Mouse (Mus musculus): ENCODE results near the gene Gdi1. TPM values are rescaled to one million over a fixed set of nuclear protein-coding genes. Genes with fewer than 3 reads are reported as not detected.

The Gdi1 gene
- polyA plus RNA-seq, 1 experiment from 2014 or later = 512 TPM

GRCm38 (mm10) chrX:74281041-74281731 is 23.6 kb upstream of the Gdi1 start:
- Histone ChIP-seq H3K27ac (ENCODE audit: low read depth, low read length) (no peak overlapping the region), H3K9ac (ENCODE audit: low read length) (peak overlapping the region; percentile 49), H3K36me3 (ENCODE audit: control insufficient read depth, insufficient read depth, low read length) (no peaks in the 10 kb centered on the region), H3K4me2 (ENCODE audit: low read depth) (peak overlapping the region; percentile 65), H3K4me1 (ENCODE audit: control insufficient read depth, insufficient read depth, low read length) (no peaks in the 10 kb centered on the region; the same call in 1 of the 2 replicates), H3K4me3 (ENCODE audit: low read depth, low read length) (peak overlapping the region; percentile 57), H3K27me3 (ENCODE audit: control insufficient read depth, insufficient read depth, low read length) (no peaks in the 10 kb centered on the region), H3K9me3 (ENCODE audit: control insufficient read depth, low read length) (no peaks in the 10 kb centered on the region)
- DNase-seq (ENCODE audit: low spot score) (no peak), ATAC-seq (ENCODE audit: insufficient read depth, low FRiP score, low TSS enrichment) (no peak)
- WGBS = 10% methylated on average over 13 of the region's 14 CpGs

- Histone ChIP-seq H3K27ac (ENCODE audit: low read depth, low read length) (0 out of 2 replicates have a peak within 1 kb of the TSS, but pooled peaks have one; percentile 3), H3K27me3 (ENCODE audit: control insufficient read depth, insufficient read depth, low read length) (no peaks in the 10 kb centered on the region), H3K4me3 (ENCODE audit: low read depth, low read length) (peak within 1 kb of the TSS; percentile 57), H3K4me2 (ENCODE audit: low read depth) (peak within 1 kb of the TSS; percentile 65), H3K9ac (ENCODE audit: low read length) (peak within 1 kb of the TSS; percentile 71), H3K4me1 (ENCODE audit: control insufficient read depth, insufficient read depth, low read length) (no peaks in the 10 kb centered on the region; the same call in 1 of the 2 replicates), H3K36me3 (ENCODE audit: control insufficient read depth, insufficient read depth, low read length) (no peaks in the 10 kb centered on the region), H3K9me3 (ENCODE audit: control insufficient read depth, low read length) (no peaks in the 10 kb centered on the region)
- ATAC-seq (ENCODE audit: insufficient read depth, low FRiP score, low TSS enrichment) (peak; percentile 66), DNase-seq (ENCODE audit: low spot score) (peak; percentile 56)
- WGBS = 13% methylated on average over 16 of the region's 16 CpGs
Observed at GRCm38 (mm10) chrX:74281732-74282394, 22.9 kb upstream of the Gdi1 start, which contains the start of the genes Taz and Dnase1l1. Gene Taz (plus strand): TSS chrX:74281912. Gene Dnase1l1 (minus strand): TSS chrX:74282337.

GRCm38 (mm10) chrX:74282395-74283091 is 22.3 kb upstream of the Gdi1 start:
- DNase-seq (ENCODE audit: low spot score) (peak; percentile 80), ATAC-seq (ENCODE audit: insufficient read depth, low FRiP score, low TSS enrichment) (peak; percentile 72)
- Histone ChIP-seq H3K4me1 (ENCODE audit: control insufficient read depth, insufficient read depth, low read length) (no peaks in the 10 kb centered on the region; the same call in 1 of the 2 replicates), H3K9ac (ENCODE audit: low read length) (peak overlapping the region; percentile 71), H3K9me3 (ENCODE audit: control insufficient read depth, low read length) (no peaks in the 10 kb centered on the region), H3K4me2 (ENCODE audit: low read depth) (peak overlapping the region; percentile 65), H3K27ac (ENCODE audit: low read depth, low read length) (0 out of 2 replicates have a peak overlapping the region, but pooled peaks have one; percentile 3), H3K4me3 (ENCODE audit: low read depth, low read length) (peak overlapping the region; percentile 57), H3K27me3 (ENCODE audit: control insufficient read depth, insufficient read depth, low read length) (no peaks in the 10 kb centered on the region), H3K36me3 (ENCODE audit: control insufficient read depth, insufficient read depth, low read length) (no peaks in the 10 kb centered on the region)
- WGBS = 17% methylated on average over 39 of the region's 39 CpGs

- Histone ChIP-seq H3K4me1 (ENCODE audit: control insufficient read depth, insufficient read depth, low read length) (no peaks in the 10 kb centered on the region; the same call in 1 of the 2 replicates), H3K9me3 (ENCODE audit: control insufficient read depth, low read length) (no peaks in the 10 kb centered on the region), H3K27me3 (ENCODE audit: control insufficient read depth, insufficient read depth, low read length) (no peaks in the 10 kb centered on the region), H3K9ac (ENCODE audit: low read length) (peak overlapping the region; percentile 71), H3K27ac (ENCODE audit: low read depth, low read length) (no peak overlapping the region), H3K36me3 (ENCODE audit: control insufficient read depth, insufficient read depth, low read length) (no peaks in the 10 kb centered on the region), H3K4me2 (ENCODE audit: low read depth) (peak overlapping the region; percentile 61), H3K4me3 (ENCODE audit: low read depth, low read length) (peak overlapping the region; percentile 57)
- no peak for DNase-seq (ENCODE audit: low spot score)
- 43% methylated on average over 5 of the region's 5 CpGs for WGBS
- ATAC-seq (ENCODE audit: insufficient read depth, low FRiP score, low TSS enrichment) = 0 out of 2 replicates have a peak, but pooled peaks have one; percentile 17
Observed at GRCm38 (mm10) chrX:74283092-74283437, 21.7 kb upstream of the Gdi1 start.

- WGBS = 75% methylated on average over 4 of the region's 4 CpGs
- DNase-seq (ENCODE audit: low spot score) (no peak), ATAC-seq (ENCODE audit: insufficient read depth, low FRiP score, low TSS enrichment) (no peak)
- H3K9me3 ChIP-seq (ENCODE audit: control insufficient read depth, low read length) = no peaks in the 10 kb centered on the region
- H3K9ac ChIP-seq (ENCODE audit: low read length) = no peak overlapping the region
- H3K27ac ChIP-seq (ENCODE audit: low read depth, low read length) = no peak overlapping the region
- no peak overlapping the region for H3K4me3 ChIP-seq (ENCODE audit: low read depth, low read length)
- H3K27me3 ChIP-seq (ENCODE audit: control insufficient read depth, insufficient read depth, low read length) = no peaks in the 10 kb centered on the region
- H3K4me2 ChIP-seq (ENCODE audit: low read depth) = no peak overlapping the region
- H3K4me1 ChIP-seq (ENCODE audit: control insufficient read depth, insufficient read depth, low read length) = no peaks in the 10 kb centered on the region
- H3K36me3 ChIP-seq (ENCODE audit: control insufficient read depth, insufficient read depth, low read length) = no peaks in the 10 kb centered on the region
Observed at GRCm38 (mm10) chrX:74293431-74293830, 11.4 kb upstream of the Gdi1 start.

- Histone ChIP-seq H3K36me3 (ENCODE audit: control insufficient read depth, insufficient read depth, low read length) (no peaks in the 10 kb centered on the region), H3K4me1 (ENCODE audit: control insufficient read depth, insufficient read depth, low read length) (no peaks in the 10 kb centered on the region), H3K4me2 (ENCODE audit: low read depth) (peak within 1 kb of the TSS; percentile 66), H3K9me3 (ENCODE audit: control insufficient read depth, low read length) (no peaks in the 10 kb centered on the region), H3K27ac (ENCODE audit: low read depth, low read length) (no peak within 1 kb of the TSS), H3K4me3 (ENCODE audit: low read depth, low read length) (peak within 1 kb of the TSS; percentile 60), H3K9ac (ENCODE audit: low read length) (peak within 1 kb of the TSS; percentile 70), H3K27me3 (ENCODE audit: control insufficient read depth, insufficient read depth, low read length) (no peaks in the 10 kb centered on the region)
- ATAC-seq (ENCODE audit: insufficient read depth, low FRiP score, low TSS enrichment) (peak; percentile 99), DNase-seq (ENCODE audit: low spot score) (peak; percentile 91)
- WGBS = 14% methylated on average over 37 of the region's 37 CpGs
Observed at GRCm38 (mm10) chrX:74296538-74297448, 8.0 kb upstream of the Gdi1 start, which contains the start of gene Atp6ap1. Gene Atp6ap1 (plus strand): TSS chrX:74297097.

- Histone ChIP-seq H3K4me2 (ENCODE audit: low read depth) (no peak overlapping the region), H3K4me3 (ENCODE audit: low read depth, low read length) (no peak overlapping the region), H3K4me1 (ENCODE audit: control insufficient read depth, insufficient read depth, low read length) (no peaks in the 10 kb centered on the region), H3K27ac (ENCODE audit: low read depth, low read length) (no peak overlapping the region), H3K9ac (ENCODE audit: low read length) (no peak overlapping the region), H3K27me3 (ENCODE audit: control insufficient read depth, insufficient read depth, low read length) (no peaks in the 10 kb centered on the region), H3K9me3 (ENCODE audit: control insufficient read depth, low read length) (no peaks in the 10 kb centered on the region), H3K36me3 (ENCODE audit: control insufficient read depth, insufficient read depth, low read length) (no peaks in the 10 kb centered on the region)
- ATAC-seq (ENCODE audit: insufficient read depth, low FRiP score, low TSS enrichment) (no peak), DNase-seq (ENCODE audit: low spot score) (no peak)
- 87% methylated on average over 1 of the region's 1 CpGs for WGBS
Observed at GRCm38 (mm10) chrX:74298348-74298747, 6.5 kb upstream of the Gdi1 start.

GRCm38 (mm10) chrX:74299721-74300120 is 5.1 kb upstream of the Gdi1 start:
- no peaks in the 10 kb centered on the region for H3K27me3 ChIP-seq (ENCODE audit: control insufficient read depth, insufficient read depth, low read length)
- DNase-seq (ENCODE audit: low spot score) (no peak), ATAC-seq (ENCODE audit: insufficient read depth, low FRiP score, low TSS enrichment) (no peak)
- H3K36me3 ChIP-seq (ENCODE audit: control insufficient read depth, insufficient read depth, low read length) = no peaks in the 10 kb centered on the region
- no peaks in the 10 kb centered on the region for H3K4me1 ChIP-seq (ENCODE audit: control insufficient read depth, insufficient read depth, low read length)
- no peak overlapping the region for H3K4me3 ChIP-seq (ENCODE audit: low read depth, low read length)
- no peak overlapping the region for H3K9ac ChIP-seq (ENCODE audit: low read length)
- H3K9me3 ChIP-seq (ENCODE audit: control insufficient read depth, low read length) = no peaks in the 10 kb centered on the region
- 76% methylated on average over 3 of the region's 3 CpGs for WGBS
- H3K4me2 ChIP-seq (ENCODE audit: low read depth) = no peak overlapping the region
- H3K27ac ChIP-seq (ENCODE audit: low read depth, low read length) = no peak overlapping the region

Measured in neural tube, embryonic 11.5 days (tissue).